Mouse (Mus musculus) MEL (cell line): ENCODE measurements around the gene Mc3r. TPM values are rescaled to one million over a fixed set of nuclear protein-coding genes. Genes with fewer than 3 reads are reported as not detected.

Experiments used
- DNase-seq: peaks from one replicate; pipeline ENCODE4 v3.0.0; 2011; ENCODE audit warnings: low read depth, low spot score
- H3K27ac ChIP-seq: 2 replicates; pipeline ENCODE4 v1.5.1; 2012; ENCODE audit warnings: low read depth, mild to moderate bottlenecking, control low read depth, low read length, moderate library complexity; ENCODE audit not compliant: control insufficient read depth
- H3K27me3 ChIP-seq, 2 experiments: fragments of 150-350 bp in 1 of 2; sonication (generic) in 1 of 2; 2 replicates each; pipeline ENCODE4 v1.6.1; 2012; ENCODE audit warnings: low read length in 2 of 2, mild to moderate bottlenecking in 2 of 2, improper control_type of control experiment in 1 of 2, moderate library complexity in 1 of 2; ENCODE audit not compliant: insufficient read depth in 2 of 2, control insufficient read depth in 1 of 2
- H3K36me3 ChIP-seq, 2 experiments: 2 replicates each; pipeline ENCODE4 v1.6.1; 2012 to 2014; ENCODE audit warnings: low read length in 2 of 2, improper control_type of control experiment in 1 of 2, inconsistent platforms in 1 of 2, mild to moderate bottlenecking in 1 of 2; ENCODE audit not compliant: insufficient read depth in 2 of 2, control insufficient read depth in 1 of 2
- H3K4me1 ChIP-seq, 2 experiments: fragments of 150-350 bp in 1 of 2; sonication (generic) in 1 of 2; 2 replicates each; pipeline ENCODE4 v1.6.1; 2012; ENCODE audit warnings: low read length in 2 of 2, improper control_type of control experiment in 1 of 2, mild to moderate bottlenecking in 1 of 2; ENCODE audit not compliant: insufficient read depth in 2 of 2, control insufficient read depth in 1 of 2
- H3K4me3 ChIP-seq, 2 experiments: fragments of 150-350 bp in 1 of 2; sonication (generic) in 1 of 2; 2 replicates each; pipeline ENCODE4 v1.5.1; 2012; ENCODE audit warnings: low read depth in 2 of 2, low read length in 2 of 2, mild to moderate bottlenecking in 2 of 2, moderate library complexity in 2 of 2, control low read depth in 1 of 2, improper control_type of control experiment in 1 of 2; ENCODE audit not compliant: control insufficient read depth in 1 of 2, insufficient read depth in 1 of 2
- H3K79me2 ChIP-seq: 2 replicates; pipeline ENCODE4 v1.6.1; 2012; ENCODE audit warnings: mild to moderate bottlenecking, low read length, moderate library complexity; ENCODE audit not compliant: control insufficient read depth, poor library complexity, insufficient read depth
- H3K9ac ChIP-seq: 2 replicates; pipeline ENCODE4 v1.6.1; 2012; ENCODE audit warnings: low read depth, mild to moderate bottlenecking, control low read depth, low read length, moderate library complexity; ENCODE audit not compliant: control insufficient read depth, poor library complexity, severe bottlenecking
- H3K9me3 ChIP-seq: fragments of 150-350 bp; sonication (generic); replicated peaks from 2 replicates; pipeline ENCODE4 v1.6.1; 2012; ENCODE audit warnings: mild to moderate bottlenecking, low read length, improper control_type of control experiment, moderate library complexity; ENCODE audit not compliant: insufficient read depth
- CHD1 ChIP-seq: IDR thresholded peaks from 2 replicates; pipeline ENCODE4 v1.6.1; 2012; ENCODE audit warnings: low read depth, mild to moderate bottlenecking, inconsistent platforms, low read length, improper control_type of control experiment
- CTCF ChIP-seq, 3 experiments: IDR thresholded peaks in 2 of 3; conservative IDR thresholded peaks in 1 of 3; 2 replicates each; pipeline ENCODE4 v1.5.1; 2011 to 2012; ENCODE audit warnings: low read length in 3 of 3, low read depth in 2 of 3, mild to moderate bottlenecking in 2 of 3, improper control_type of control experiment in 1 of 3, inconsistent platforms in 1 of 3, mixed read lengths in 1 of 3, moderate library complexity in 1 of 3; ENCODE audit not compliant: control insufficient read depth in 1 of 3, insufficient read depth in 1 of 3, poor library complexity in 1 of 3, severe bottlenecking in 1 of 3
- E2F4 ChIP-seq: IDR thresholded peaks from 2 replicates; pipeline ENCODE4 v1.6.1; 2011; ENCODE audit warnings: low read depth, low read length, improper control_type of control experiment, borderline replicate concordance
- ETS1 ChIP-seq: IDR thresholded peaks from 2 replicates; pipeline ENCODE4 v1.6.1; 2012; ENCODE audit warnings: low read depth, mild to moderate bottlenecking, inconsistent platforms, low read length, improper control_type of control experiment, moderate library complexity
- GABPA ChIP-seq: IDR thresholded peaks from 2 replicates; pipeline ENCODE4 v1.6.1; 2012; ENCODE audit warnings: low read depth, mild to moderate bottlenecking, inconsistent platforms, low read length, improper control_type of control experiment, moderate library complexity
- HCFC1 ChIP-seq: IDR thresholded peaks from 2 replicates; pipeline ENCODE4 v1.6.1; 2012; ENCODE audit warnings: low read depth, mild to moderate bottlenecking, inconsistent platforms, low read length, improper control_type of control experiment, moderate library complexity
- MAX ChIP-seq: IDR thresholded peaks from 2 replicates; pipeline ENCODE4 v1.6.1; 2011; ENCODE audit warnings: low read length, improper control_type of control experiment
- RAD21 ChIP-seq: IDR thresholded peaks from 2 replicates; pipeline ENCODE4 v1.6.1; 2011; ENCODE audit warnings: mild to moderate bottlenecking, low read depth, low read length, improper control_type of control experiment
- SMC3 ChIP-seq: IDR thresholded peaks from 2 replicates; pipeline ENCODE4 v1.6.1; 2011; ENCODE audit warnings: low read depth, low read length, improper control_type of control experiment
- USF2 ChIP-seq, 2 experiments: IDR thresholded peaks; 2 replicates each; pipeline ENCODE4 v1.6.1; 2011 to 2012; ENCODE audit warnings: improper control_type of control experiment in 2 of 2, low read length in 2 of 2, borderline replicate concordance in 1 of 2, inconsistent platforms in 1 of 2, low read depth in 1 of 2, mild to moderate bottlenecking in 1 of 2; ENCODE audit not compliant: insufficient read depth in 1 of 2
- ZC3H11A ChIP-seq: IDR thresholded peaks from 2 replicates; pipeline ENCODE4 v1.6.1; 2012; ENCODE audit warnings: low read depth, mild to moderate bottlenecking, inconsistent platforms, low read length, improper control_type of control experiment
- ZMIZ1 ChIP-seq: IDR thresholded peaks from 2 replicates; pipeline ENCODE4 v1.6.1; 2012; ENCODE audit warnings: low read depth, mild to moderate bottlenecking, inconsistent platforms, low read length, improper control_type of control experiment, moderate library complexity
- polyA plus RNA-seq, 2 experiments: library from polyadenylated mRNA; stranded (reverse) in 1 of 2; unstranded in 1 of 2; fragments of >175 nt in 1 of 2; fragments of >200 nt in 1 of 2; gene quantifications; 2 replicates each; pipeline versions ENCODE4 v1.2.1 to v1.2.4; 2012; ENCODE audit warnings: low replicate concordance in 2 of 2, low read depth in 1 of 2; ENCODE audit not compliant: insufficient read length in 2 of 2, insufficient read depth in 1 of 2, missing spikeins in 1 of 2
- total RNA-seq: library from RNA; depleted of rRNA; stranded (reverse); fragments of 300-350 nt; gene quantifications from 2 replicates; pipeline ENCODE4 v1.2.3, GENCODE M21; 2012

Mc3r gene
- total and polyA plus RNA-seq, 3 experiments = 0.04 TPM; not detected in 2

GRCm38 (mm10) chr2:172217886-172218285 lies 30.4 kb upstream of the Mc3r start (continued):
- TF ChIP-seq USF2 (IDR thresholded peaks at IDR 0.05; ENCODE audit: borderline replicate concordance in 1 of 2, insufficient read depth in 1 of 2, low read depth in 1 of 2, low read length in 2 of 2) = no peak
- TF ChIP-seq ZC3H11A = no peak
- TF ChIP-seq E2F4 = no peak

GRCm38 (mm10) chr2:172219186-172219585 lies 29.1 kb upstream of the Mc3r start:
- no peaks in the 10 kb centered on the region for H3K4me1 ChIP-seq
- H3K27me3 ChIP-seq = no peaks in the 10 kb centered on the region
- no peak overlapping the region for H3K4me3 ChIP-seq
- no peaks in the 10 kb centered on the region for H3K36me3 ChIP-seq
- no peak for TF ChIP-seq RAD21
- peak in 2 of 3 experiments; percentile 14 to 36; a peak in 4 of 6 replicates for TF ChIP-seq CTCF (IDR thresholded peaks at IDR 0.05 in 2 of 3, conservative IDR thresholded peaks at IDR 0.05 in 1 of 3; ENCODE audit: control insufficient read depth in 1 of 3, insufficient read depth in 1 of 3, low read depth in 2 of 3, low read length in 3 of 3, poor library complexity in 1 of 3, severe bottlenecking in 1 of 3)
- no peak for DNase-seq
- H3K79me2 ChIP-seq = no peaks in the 10 kb centered on the region
- H3K9ac ChIP-seq = no peak overlapping the region
- no peak overlapping the region for H3K27ac ChIP-seq
- no peaks in the 10 kb centered on the region for H3K9me3 ChIP-seq

GRCm38 (mm10) chr2:172221656-172222393 lies 26.5 kb upstream of the Mc3r start:
- Histone ChIP-seq H3K9me3 (no peaks in the 10 kb centered on the region), H3K79me2 (no peaks in the 10 kb centered on the region), H3K27ac (no peak overlapping the region), H3K9ac (no peak overlapping the region), H3K4me3 (no peak overlapping the region), H3K36me3 (no peaks in the 10 kb centered on the region), H3K4me1 (no peaks in the 10 kb centered on the region), H3K27me3 (no peaks in the 10 kb centered on the region)
- TF ChIP-seq HCFC1 = no peak
- TF ChIP-seq GABPA = no peak
- TF ChIP-seq SMC3 = peak; percentile 92
- peak; percentile 85 for TF ChIP-seq ZC3H11A
- TF ChIP-seq CHD1 = no peak
- peak; percentile 95 to 97 (median 97) for TF ChIP-seq CTCF (IDR thresholded peaks at IDR 0.05 in 2 of 3, conservative IDR thresholded peaks at IDR 0.05 in 1 of 3; ENCODE audit: control insufficient read depth in 1 of 3, insufficient read depth in 1 of 3, low read depth in 2 of 3, low read length in 3 of 3, poor library complexity in 1 of 3, severe bottlenecking in 1 of 3)
- TF ChIP-seq ETS1 = no peak
- no peak for TF ChIP-seq ZMIZ1
- TF ChIP-seq RAD21 = peak; percentile 96
- no peak for TF ChIP-seq MAX
- peak; percentile 55 for DNase-seq
